Mouse (Mus musculus) liver, postnatal 0 days (tissue): ENCODE measurements around the gene Zfp622. TPM values are rescaled to one million over a fixed set of nuclear protein-coding genes. Genes with fewer than 3 reads are reported as not detected.

Experiments
- ATAC-seq: fragments of 200-750 bp; cut with Nextera tagmentation; 2 replicates; pipeline ENCODE4 v1.8.0; 2017; ENCODE audit warnings: mild to moderate bottlenecking, moderate library complexity
- DNase-seq: peaks from one replicate; pipeline ENCODE4 v3.0.0-alpha.2; 2016
- H3K27ac ChIP-seq: fragments of 300-500 bp; sonication (generic); 2 replicates; pipeline ENCODE4 v1.5.1; 2014; ENCODE audit warnings: antibody characterized with exemption, moderate library complexity, mild to moderate bottlenecking, low read depth
- H3K27me3 ChIP-seq: fragments of 300-500 bp; sonication (generic); 2 replicates; pipeline ENCODE4 v1.6.1; 2014; ENCODE audit warnings: low read length, control low read depth, mixed read lengths; ENCODE audit not compliant: insufficient read depth
- H3K36me3 ChIP-seq: fragments of 300-500 bp; sonication (generic); replicated peaks from 2 replicates; pipeline ENCODE4 v1.6.1; 2014; ENCODE audit warnings: mild to moderate bottlenecking, control low read depth, low read length, moderate library complexity, mixed read lengths; ENCODE audit not compliant: insufficient read depth
- H3K4me1 ChIP-seq: fragments of 300-500 bp; sonication (generic); 2 replicates; pipeline ENCODE4 v1.6.1; 2014; ENCODE audit warnings: antibody characterized with exemption, mild to moderate bottlenecking, control low read depth; ENCODE audit not compliant: insufficient read depth
- H3K4me2 ChIP-seq: fragments of 300-500 bp; sonication (generic); 2 replicates; pipeline ENCODE4 v1.6.1; 2014; ENCODE audit warnings: low read depth, mild to moderate bottlenecking, low read length, moderate library complexity, mixed read lengths
- H3K4me3 ChIP-seq: fragments of 300-500 bp; sonication (generic); 2 replicates; pipeline ENCODE4 v1.5.1; 2014; ENCODE audit warnings: low read depth, low read length
- H3K9ac ChIP-seq: fragments of 300-500 bp; sonication (generic); replicated peaks from 2 replicates; pipeline ENCODE4 v1.6.1; 2014; ENCODE audit warnings: mild to moderate bottlenecking, moderate library complexity
- H3K9me3 ChIP-seq: fragments of 300-500 bp; sonication (generic); 2 replicates; pipeline ENCODE4 v1.6.1; 2016; ENCODE audit warnings: mild to moderate bottlenecking, control low read depth, low read length, mixed read lengths
- CTCF ChIP-seq: sonication (generic); IDR thresholded peaks from 2 replicates; pipeline ENCODE4 v1.5.1; 2016; ENCODE audit warnings: antibody characterized with exemption, low read depth
- EP300 ChIP-seq: IDR thresholded peaks from 2 replicates; pipeline ENCODE4 v1.6.1; 2016; ENCODE audit warnings: antibody characterized with exemption, low read depth, mild to moderate bottlenecking
- WGBS: fragments of 180-500 bp; shearing (Covaris S2); extraction: QIAGEN DNeasy Blood & Tissue Kit; methylation state at CpG from one replicate; pipeline ENCODE4 v1.1.7; 2014; ENCODE audit not compliant: insufficient replicate concordance; 5-methylcytosine and 5-hydroxymethylcytosine counted together
- polyA plus RNA-seq: library from polyadenylated mRNA; unstranded; fragments of >200 nt; fragmentation: Nextera tagmentation; extraction: Ambion mirVana; gene quantifications from 2 replicates; pipeline ENCODE4 v1.2.1, GENCODE M21; 2015

Gene Zfp622
- polyA plus RNA-seq = 9.8 and 13.4 TPM in 2 replicates

DNA sequence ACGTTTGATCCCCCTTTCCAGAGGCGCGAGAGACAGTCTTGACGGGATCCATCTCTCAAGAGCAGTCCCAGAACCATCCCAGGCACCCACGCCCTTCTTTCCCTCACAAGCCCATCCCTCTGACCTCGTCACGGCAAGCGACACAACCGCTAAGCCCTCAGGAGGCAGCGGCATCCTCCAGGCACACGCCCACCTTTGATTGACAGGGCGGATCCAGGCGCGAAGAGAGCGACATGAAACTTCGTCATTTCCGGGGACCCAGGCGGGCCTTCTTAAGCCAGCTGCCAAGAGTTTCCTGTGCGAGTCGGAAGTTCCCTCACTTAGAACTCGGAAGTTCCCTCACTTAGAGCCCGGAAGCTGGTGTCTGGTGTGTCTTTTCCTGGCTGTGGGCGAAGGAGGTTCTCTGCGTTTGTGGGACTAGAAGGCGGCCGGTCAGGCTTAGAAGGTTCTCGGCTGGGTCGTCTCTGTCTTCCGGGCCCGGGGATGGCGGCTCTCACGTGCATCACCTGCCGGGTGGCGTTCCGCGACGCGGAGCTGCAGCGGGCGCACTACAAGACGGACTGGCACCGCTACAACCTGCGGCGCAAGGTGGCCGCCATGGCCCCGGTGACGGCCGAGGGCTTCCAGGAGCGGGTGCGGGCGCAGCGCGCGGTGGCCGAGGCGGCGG lies at the start of gene Zfp622:
Gene Zfp622 (plus strand): TSS at position 300 of the 667 bp plus-strand sequence.
- TF ChIP-seq EP300 = peak; percentile 58; the same call in 1 of the 2 replicates
- TF ChIP-seq CTCF = no peak
- H3K9ac ChIP-seq = peak within 1 kb of the TSS; percentile 82
- H3K27me3 ChIP-seq = no peaks in the 10 kb centered on the region
- peaks cover 20% of the 10 kb centered on the region for H3K36me3 ChIP-seq
- ATAC-seq = peak; percentile 95
- DNase-seq = peak; percentile 96
- peak within 1 kb of the TSS; percentile 88 for H3K4me3 ChIP-seq
- peak within 1 kb of the TSS; percentile 99 for H3K27ac ChIP-seq
- peaks cover 28% of the 10 kb centered on the region for H3K4me1 ChIP-seq
- H3K4me2 ChIP-seq = peak within 1 kb of the TSS; percentile 88
- under 1% methylated on average over 51 of the region's 57 CpGs for WGBS
- H3K9me3 ChIP-seq = no peaks in the 10 kb centered on the region

DNA sequence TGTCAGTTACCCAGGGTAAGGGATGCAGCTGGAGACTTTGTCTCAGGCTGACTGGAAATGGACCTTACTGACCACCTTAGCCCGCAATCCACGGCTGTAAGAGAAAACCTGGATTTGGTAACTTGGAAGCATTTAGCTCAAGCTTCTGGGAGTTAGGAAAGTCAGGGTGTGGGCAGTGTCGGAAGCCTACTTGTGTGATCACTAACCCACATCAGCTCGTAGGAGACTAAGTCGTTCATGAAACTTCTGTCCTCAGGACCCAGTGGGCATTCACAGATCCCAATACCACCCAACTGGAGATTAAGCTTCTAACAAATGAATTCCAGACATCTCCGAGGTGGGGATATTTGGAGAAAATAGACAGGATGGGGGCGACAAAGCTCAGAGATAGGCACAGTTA lies 49.8 kb upstream of the Zfp622 start:
- Histone ChIP-seq H3K9ac (peak overlapping the region; percentile 58), H3K27me3 (no peaks in the 10 kb centered on the region), H3K9me3 (no peaks in the 10 kb centered on the region), H3K4me3 (no peak overlapping the region), H3K4me1 (peaks cover 28% of the 10 kb centered on the region), H3K36me3 (no peaks in the 10 kb centered on the region), H3K4me2 (peak overlapping the region; percentile 70), H3K27ac (peak overlapping the region; percentile 96; the same call in 1 of the 2 replicates)
- no peak for TF ChIP-seq EP300
- TF ChIP-seq CTCF = no peak
- no peak for DNase-seq
- WGBS = 79% methylated on average over 7 of the region's 7 CpGs
- no peak for ATAC-seq

DNA sequence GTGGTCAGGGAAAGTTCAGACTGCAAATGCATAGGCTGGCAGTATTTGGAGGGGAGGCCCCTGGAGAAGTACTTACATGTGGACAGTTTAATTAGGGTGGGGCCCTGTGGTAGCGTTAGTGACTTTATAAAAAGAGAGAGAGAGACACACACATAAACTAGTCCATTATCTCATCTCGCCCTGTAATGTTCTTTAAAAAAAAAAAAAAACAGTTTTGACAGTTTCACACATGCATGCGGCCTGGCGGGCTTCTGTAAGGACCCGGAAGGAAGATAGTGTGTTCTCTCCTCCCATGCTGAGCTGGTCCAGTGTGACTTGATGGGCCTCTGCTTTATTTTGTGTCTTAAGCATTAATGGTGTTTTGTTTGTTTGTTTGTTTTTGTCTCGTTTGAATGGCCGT lies 45.7 kb upstream of the Zfp622 start:
- H3K27ac ChIP-seq = no peak overlapping the region
- H3K9ac ChIP-seq = no peak overlapping the region
- no peaks in the 10 kb centered on the region for H3K36me3 ChIP-seq
- peaks cover 20% of the 10 kb centered on the region for H3K4me1 ChIP-seq
- ATAC-seq (no peak), DNase-seq (no peak)
- TF ChIP-seq CTCF (no peak), EP300 (no peak)
- no peak overlapping the region for H3K4me3 ChIP-seq
- H3K9me3 ChIP-seq = no peaks in the 10 kb centered on the region
- 71% methylated on average over 7 of the region's 7 CpGs for WGBS
- H3K4me2 ChIP-seq = no peak overlapping the region
- no peaks in the 10 kb centered on the region for H3K27me3 ChIP-seq

DNA sequence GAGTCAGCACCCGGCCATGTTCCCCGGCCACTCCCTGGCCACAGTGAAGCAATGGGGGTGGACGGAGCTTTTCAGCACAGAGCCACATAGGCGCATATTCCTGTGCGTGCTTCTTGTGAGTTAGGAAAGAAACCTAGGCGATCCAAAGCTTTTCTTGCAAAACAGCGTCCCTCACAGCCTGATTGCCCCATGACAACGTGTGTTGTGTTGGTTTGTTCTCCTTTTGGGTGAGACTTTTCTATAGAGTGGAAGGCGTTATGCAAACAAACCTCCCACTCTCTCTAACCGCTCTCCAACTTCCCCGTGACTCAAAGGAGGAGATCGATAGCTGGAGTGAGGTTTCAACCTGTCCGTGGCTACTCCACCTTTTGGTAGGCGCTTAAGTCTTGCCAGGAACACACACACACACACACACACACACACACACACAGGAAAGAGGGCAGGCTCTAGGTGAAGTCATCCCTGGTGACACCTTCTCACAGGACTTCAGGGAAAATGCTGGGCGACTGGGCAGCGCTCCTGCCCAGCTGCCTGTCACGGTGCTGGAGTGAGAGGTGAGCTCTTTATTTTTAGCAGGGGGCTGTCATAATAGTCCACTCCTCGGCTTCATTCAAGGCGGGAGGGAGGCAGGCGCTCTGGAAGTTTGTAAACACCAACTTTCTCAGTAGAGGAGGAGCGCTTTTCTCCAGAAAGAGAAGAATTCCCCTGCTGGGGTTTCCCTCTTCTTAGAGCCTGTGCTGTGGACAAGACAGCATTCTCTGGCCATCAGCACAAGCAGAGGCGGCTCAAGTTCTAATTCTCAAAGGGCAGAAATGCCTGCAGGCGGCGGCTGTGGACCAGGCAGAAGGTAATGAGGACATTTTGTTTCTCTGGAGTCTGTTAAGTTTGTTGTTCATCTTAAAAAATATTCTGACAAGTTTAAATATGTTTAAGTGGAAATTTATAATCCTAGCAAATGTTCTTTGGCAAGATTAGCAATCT lies 43.5 kb upstream of the Zfp622 start:
- no peaks in the 10 kb centered on the region for H3K27me3 ChIP-seq
- DNase-seq = peak; percentile 73
- no peaks in the 10 kb centered on the region for H3K36me3 ChIP-seq
- TF ChIP-seq CTCF (peak; percentile 35; the same call in 1 of the 2 replicates), EP300 (peak; percentile 82; the same call in 1 of the 2 replicates)
- peak overlapping the region; percentile 95 for H3K27ac ChIP-seq
- peak overlapping the region; percentile 58 for H3K9ac ChIP-seq
- H3K4me3 ChIP-seq = peak overlapping the region; percentile 45
- H3K4me1 ChIP-seq = peaks cover 14% of the 10 kb centered on the region
- ATAC-seq = peak; percentile 85
- H3K4me2 ChIP-seq = peak overlapping the region; percentile 53
- WGBS = 35% methylated on average over 24 of the region's 24 CpGs
- H3K9me3 ChIP-seq = no peaks in the 10 kb centered on the region

DNA sequence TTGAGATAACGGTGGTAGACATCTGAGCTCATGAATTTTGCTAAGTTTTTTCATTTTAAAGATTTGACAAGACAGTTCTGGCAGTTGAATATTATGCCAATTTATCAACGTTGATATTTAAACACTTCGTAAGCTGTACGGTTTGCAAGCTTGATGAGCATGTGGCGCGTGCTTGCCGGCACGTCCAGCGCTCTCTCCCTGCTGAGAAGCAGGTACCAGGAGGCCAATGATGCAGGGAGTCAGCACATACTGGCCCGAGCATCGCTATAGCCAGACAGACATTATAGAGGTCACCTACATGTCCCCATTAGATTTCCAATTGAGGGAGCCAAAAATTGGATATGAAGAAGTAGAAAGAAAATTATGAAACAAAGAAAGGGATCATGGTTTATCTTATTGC lies 42.7 kb upstream of the Zfp622 start:
- ATAC-seq = no peak
- TF ChIP-seq CTCF = no peak
- no peak for TF ChIP-seq EP300
- Histone ChIP-seq H3K9ac (peak overlapping the region; percentile 58), H3K4me2 (peak overlapping the region; percentile 53), H3K27ac (peak overlapping the region; percentile 95), H3K4me1 (peaks cover 10% of the 10 kb centered on the region), H3K9me3 (no peaks in the 10 kb centered on the region), H3K4me3 (peak overlapping the region; percentile 45), H3K36me3 (no peaks in the 10 kb centered on the region), H3K27me3 (no peaks in the 10 kb centered on the region)
- DNase-seq = no peak
- 81% methylated on average over 11 of the region's 11 CpGs for WGBS

DNA sequence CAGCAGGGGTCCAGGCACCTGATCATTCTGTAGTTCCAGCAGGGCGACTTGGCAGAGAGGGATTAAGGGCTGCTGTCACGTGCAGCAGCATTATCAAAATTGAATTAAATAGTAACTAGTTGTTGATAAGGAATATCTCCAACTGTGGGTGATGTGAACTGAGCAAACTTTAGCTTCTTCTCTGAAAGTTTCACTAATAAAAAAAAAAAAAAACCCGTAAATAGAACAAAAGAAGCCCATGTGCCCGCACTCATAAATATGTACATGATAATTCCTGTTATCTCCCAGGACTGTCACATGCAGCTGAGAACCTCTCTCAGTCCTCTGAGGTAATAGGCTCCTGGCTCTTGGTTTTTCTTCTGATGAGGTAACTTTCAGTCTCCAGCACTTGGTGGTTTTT lies 41.8 kb upstream of the Zfp622 start:
- ATAC-seq = no peak
- WGBS = 50% methylated on average over 4 of the region's 4 CpGs

More for the DNA sequence above, 41.8 kb upstream of the Zfp622 start:
- no peak for TF ChIP-seq CTCF
- no peak for TF ChIP-seq EP300
- DNase-seq = no peak
- peak overlapping the region; percentile 95; the same call in 1 of the 2 replicates for H3K27ac ChIP-seq
- peaks cover 12% of the 10 kb centered on the region for H3K4me1 ChIP-seq
- 0 out of 2 replicates have a peak, but pooled peaks cover 2% of the 10 kb centered on the region for H3K36me3 ChIP-seq
- no peaks in the 10 kb centered on the region for H3K9me3 ChIP-seq
- H3K27me3 ChIP-seq = no peaks in the 10 kb centered on the region
- peak overlapping the region; percentile 53 for H3K4me2 ChIP-seq
- H3K9ac ChIP-seq = peak overlapping the region; percentile 58
- peak overlapping the region; percentile 45 for H3K4me3 ChIP-seq
